Mouse (Mus musculus): Measurements from ENCODE around the gene Trpm4. TPM values are rescaled to one million over a fixed set of nuclear protein-coding genes. Genes with fewer than 3 reads are reported as not detected.

The Trpm4 gene
- polyA plus RNA-seq, 1 experiment from 2014 or later = 20.4 TPM

- Histone ChIP-seq H3K27me3 (replicated peaks) (no peaks in the 10 kb centered on the region), H3K9ac (no peak overlapping the region), H3K4me2 (replicated peaks) (peak overlapping the region; percentile 30), H3K4me1 (replicated peaks) (peaks cover 6% of the 10 kb centered on the region), H3K27ac (no peak overlapping the region), H3K9me3 (no peaks in the 10 kb centered on the region), H3K4me3 (replicated peaks) (no peak overlapping the region), H3K36me3 (peaks cover 9% of the 10 kb centered on the region; the same call in 1 of the 2 replicates)
- ATAC-seq = peak; percentile 81
- 10% methylated on average over 17 of the region's 17 CpGs for WGBS
Observed at GRCm38 (mm10) chr7:45305275-45305674, 28.3 kb downstream of the Trpm4 start.

DNA sequence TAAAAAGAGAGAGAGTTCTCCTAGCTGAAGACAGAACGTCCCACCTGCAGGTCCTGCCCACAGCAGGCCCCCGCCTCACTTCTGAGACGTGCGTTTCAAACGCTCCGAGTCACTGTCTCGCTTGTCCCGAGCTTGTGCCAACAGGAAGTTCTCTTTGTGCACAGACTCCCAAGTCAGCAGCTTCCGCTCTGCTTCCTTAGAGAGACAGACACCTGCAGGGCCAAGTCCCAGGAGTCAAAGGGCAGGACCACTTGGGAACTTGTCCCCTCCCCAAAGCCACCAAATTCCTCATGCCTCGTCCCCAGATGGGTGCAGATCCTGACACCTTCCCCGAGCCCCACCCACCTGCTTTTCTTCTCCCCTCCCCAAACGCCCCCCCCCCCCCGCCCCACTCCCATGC lies 28.7 kb downstream of the Trpm4 start:
- Histone ChIP-seq H3K9ac (no peak overlapping the region), H3K4me1 (replicated peaks) (peaks cover 10% of the 10 kb centered on the region), H3K27ac (no peak overlapping the region), H3K9me3 (no peaks in the 10 kb centered on the region), H3K4me2 (replicated peaks) (peak overlapping the region; percentile 30), H3K4me3 (replicated peaks) (no peak overlapping the region; the same call in 1 of the 2 replicates), H3K36me3 (0 out of 2 replicates have a peak, but pooled peaks cover 7% of the 10 kb centered on the region), H3K27me3 (replicated peaks) (no peaks in the 10 kb centered on the region)
- WGBS = 27% methylated on average over 11 of the region's 13 CpGs
- peak; percentile 41 for ATAC-seq

DNA sequence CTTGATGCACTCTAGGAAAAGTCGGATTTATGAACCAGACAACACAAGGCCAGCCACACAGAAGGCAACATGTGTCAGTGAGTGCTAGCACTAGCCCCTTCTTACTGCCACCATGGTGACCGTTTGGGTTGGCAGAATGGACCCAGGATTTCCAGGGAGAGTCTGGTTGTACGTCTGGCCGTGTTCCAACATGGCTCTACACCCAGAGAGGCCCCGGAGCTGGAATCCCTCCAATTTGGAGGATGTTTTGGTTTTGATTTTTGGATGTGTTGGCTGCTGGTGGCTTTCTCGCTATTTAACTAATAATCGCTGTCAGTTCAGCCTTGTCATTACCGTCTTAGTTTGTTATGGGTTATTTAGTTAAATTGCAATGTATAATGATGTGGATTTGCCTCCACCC lies 31.0 kb downstream of the Trpm4 start:
- 67% methylated on average over 8 of the region's 8 CpGs for WGBS
- no peak overlapping the region for H3K9ac ChIP-seq
- no peak overlapping the region for H3K27ac ChIP-seq
- no peaks in the 10 kb centered on the region for H3K9me3 ChIP-seq
- no peaks in the 10 kb centered on the region for H3K27me3 ChIP-seq (replicated peaks)
- peaks cover 9% of the 10 kb centered on the region for H3K4me1 ChIP-seq (replicated peaks)
- ATAC-seq = no peak
- H3K36me3 ChIP-seq = 0 out of 2 replicates have a peak, but pooled peaks cover 7% of the 10 kb centered on the region
- no peak overlapping the region for H3K4me2 ChIP-seq (replicated peaks)
- H3K4me3 ChIP-seq (replicated peaks) = no peak overlapping the region

DNA sequence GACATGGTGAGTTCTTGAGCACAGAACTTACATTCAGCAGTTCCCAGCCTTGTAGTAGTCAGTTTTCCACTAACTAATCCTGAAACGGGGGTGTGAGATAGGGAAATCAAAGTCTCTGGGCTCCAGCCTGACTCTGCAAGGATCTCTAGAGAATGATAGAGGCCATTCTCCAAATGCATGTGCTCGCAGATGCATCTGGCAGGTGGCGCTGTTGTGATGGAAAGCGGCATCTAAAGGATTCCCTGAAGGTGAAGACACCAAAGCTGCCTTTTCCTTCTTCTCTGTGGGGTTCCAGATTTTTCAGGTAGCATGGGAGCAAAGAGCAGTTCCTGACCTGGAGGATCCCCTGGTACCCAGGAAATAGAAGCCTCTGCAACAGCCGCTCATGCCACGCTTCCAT lies 33.3 kb downstream of the Trpm4 start:
- H3K4me1 ChIP-seq (replicated peaks) = peaks cover 9% of the 10 kb centered on the region
- WGBS = 13% methylated on average over 6 of the region's 6 CpGs
- no peaks in the 10 kb centered on the region for H3K27me3 ChIP-seq (replicated peaks)
- ATAC-seq = no peak; the same call in none of the 2 replicates
- no peak overlapping the region for H3K4me2 ChIP-seq (replicated peaks)
- no peak overlapping the region for H3K4me3 ChIP-seq (replicated peaks)
- H3K27ac ChIP-seq = no peak overlapping the region
- H3K9me3 ChIP-seq = no peaks in the 10 kb centered on the region
- 0 out of 2 replicates have a peak, but pooled peaks cover 7% of the 10 kb centered on the region for H3K36me3 ChIP-seq
- no peak overlapping the region for H3K9ac ChIP-seq

GRCm38 (mm10) chr7:45299752-45300151 lies 33.8 kb downstream of the Trpm4 start:
- WGBS = 14% methylated on average over 5 of the region's 5 CpGs
- peaks cover 7% of the 10 kb centered on the region for H3K4me1 ChIP-seq (replicated peaks)
- peak; percentile 79 for ATAC-seq
- no peaks in the 10 kb centered on the region for H3K9me3 ChIP-seq
- H3K27ac ChIP-seq = no peak overlapping the region
- no peak overlapping the region for H3K9ac ChIP-seq
- H3K36me3 ChIP-seq = 0 out of 2 replicates have a peak, but pooled peaks cover 7% of the 10 kb centered on the region
- no peaks in the 10 kb centered on the region for H3K27me3 ChIP-seq (replicated peaks)
- no peak overlapping the region for H3K4me3 ChIP-seq (replicated peaks)
- no peak overlapping the region for H3K4me2 ChIP-seq (replicated peaks)

DNA sequence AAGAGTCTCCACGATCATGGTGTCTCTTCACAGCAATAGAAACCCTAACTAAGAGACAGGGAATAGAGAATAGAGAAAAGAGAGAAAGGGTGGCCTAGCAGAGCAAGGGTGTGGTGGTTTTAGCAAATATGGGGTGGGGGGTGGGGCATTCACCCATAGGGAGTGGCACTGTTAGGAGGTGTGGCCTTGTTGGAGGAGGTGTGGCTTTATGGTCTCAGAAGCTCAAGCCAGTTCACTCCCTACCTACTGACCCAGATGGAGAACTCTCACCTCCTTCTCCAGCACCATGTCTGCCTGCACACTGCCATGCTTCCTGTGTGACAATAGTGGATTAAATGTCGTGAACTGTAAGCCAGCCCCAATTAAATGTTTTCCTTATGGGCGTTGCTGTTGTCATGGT lies 36.0 kb downstream of the Trpm4 start:
- Histone ChIP-seq H3K4me1 (replicated peaks) (peaks cover 5% of the 10 kb centered on the region), H3K4me3 (replicated peaks) (no peak overlapping the region), H3K36me3 (no peaks in the 10 kb centered on the region), H3K4me2 (replicated peaks) (no peak overlapping the region), H3K27ac (no peak overlapping the region), H3K9me3 (no peaks in the 10 kb centered on the region), H3K9ac (no peak overlapping the region), H3K27me3 (replicated peaks) (0 out of 2 replicates have a peak, but pooled peaks cover 2% of the 10 kb centered on the region)
- WGBS = 62% methylated on average over 3 of the region's 3 CpGs
- no peak for ATAC-seq

DNA sequence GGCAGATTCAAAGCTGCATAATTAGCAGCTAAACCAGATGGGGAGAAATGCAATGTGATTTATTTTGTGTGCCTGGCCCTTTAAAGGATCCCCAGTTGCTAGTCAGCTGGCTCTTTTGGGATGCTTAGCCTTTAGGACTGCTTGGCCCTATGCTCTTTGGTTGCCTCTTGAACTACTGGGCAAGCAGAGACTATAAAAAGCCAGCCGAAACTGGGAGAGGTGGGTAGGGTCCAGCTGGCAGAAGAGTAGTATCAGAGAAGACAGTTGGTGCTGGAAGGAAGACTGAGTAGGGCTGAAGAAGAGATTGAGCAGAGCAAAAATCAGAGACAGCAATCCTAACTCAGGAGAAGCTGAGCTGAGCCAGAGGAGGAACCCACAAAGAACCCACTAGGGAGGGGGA lies 37.0 kb downstream of the Trpm4 start:
- WGBS = 79% methylated on average over 1 of the region's 1 CpGs
- peaks cover 5% of the 10 kb centered on the region for H3K4me1 ChIP-seq (replicated peaks)

GRCm38 (mm10) chr7:45286486-45286885 lies 47.1 kb downstream of the Trpm4 start:
- H3K4me1 ChIP-seq (replicated peaks) = no peaks in the 10 kb centered on the region
- H3K36me3 ChIP-seq = no peaks in the 10 kb centered on the region
- ATAC-seq = no peak
- H3K27me3 ChIP-seq (replicated peaks) = no peaks in the 10 kb centered on the region
- H3K4me3 ChIP-seq (replicated peaks) = no peak overlapping the region
- no peaks in the 10 kb centered on the region for H3K9me3 ChIP-seq
- 80% methylated on average over 13 of the region's 13 CpGs for WGBS
- no peak overlapping the region for H3K27ac ChIP-seq
- no peak overlapping the region for H3K9ac ChIP-seq
- no peak overlapping the region for H3K4me2 ChIP-seq (replicated peaks)

More for the DNA sequence above, 37.0 kb downstream of the Trpm4 start:
- ATAC-seq = no peak
- Histone ChIP-seq H3K27me3 (replicated peaks) (0 out of 2 replicates have a peak, but pooled peaks cover 2% of the 10 kb centered on the region), H3K36me3 (no peaks in the 10 kb centered on the region), H3K9ac (no peak overlapping the region), H3K4me2 (replicated peaks) (no peak overlapping the region), H3K9me3 (no peaks in the 10 kb centered on the region), H3K27ac (no peak overlapping the region), H3K4me3 (replicated peaks) (no peak overlapping the region)

DNA sequence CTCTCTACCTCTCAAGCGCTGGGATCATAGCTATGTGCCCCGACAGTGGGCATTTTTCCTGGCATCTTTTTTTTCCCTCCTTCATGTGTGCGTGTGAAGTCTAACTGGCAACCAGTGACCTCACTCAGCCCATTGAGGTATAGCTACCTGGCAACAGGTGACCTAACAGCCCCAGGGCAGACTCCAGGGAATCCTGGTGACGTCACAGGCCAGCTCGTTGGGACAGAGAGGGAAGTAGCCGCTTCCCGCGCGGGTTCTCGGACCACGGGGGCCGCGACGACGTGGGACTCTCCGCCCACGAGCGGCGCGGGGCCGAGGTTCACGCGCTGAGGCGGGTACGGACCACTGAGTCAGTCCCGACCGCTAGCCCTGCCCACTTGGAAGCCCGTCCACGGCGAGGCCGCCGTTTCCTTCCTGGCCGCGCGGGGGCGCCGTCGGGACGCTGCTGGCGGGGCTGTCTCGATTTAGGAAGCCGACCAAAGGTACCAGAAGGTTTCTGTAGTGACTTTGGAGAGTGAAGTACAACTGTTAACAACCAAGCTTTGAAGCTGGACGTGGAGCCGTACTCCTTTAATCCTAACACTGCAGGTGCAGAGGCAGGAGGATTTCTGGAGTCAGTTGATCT lies 56.3 kb downstream of the Trpm4 start, which contains the start of gene Slc6a21:
Gene Slc6a21, plus strand, starts transcription at position 378 of the 625 bp plus-strand sequence.
- no peaks in the 10 kb centered on the region for H3K9me3 ChIP-seq
- WGBS = 6% methylated on average over 44 of the region's 44 CpGs
- peak within 1 kb of the TSS; percentile 37; the same call in 1 of the 2 replicates for H3K9ac ChIP-seq
- H3K4me2 ChIP-seq (replicated peaks) = peak within 1 kb of the TSS; percentile 87
- H3K4me3 ChIP-seq (replicated peaks) = peak within 1 kb of the TSS; percentile 49
- no peak within 1 kb of the TSS for H3K27ac ChIP-seq
- H3K4me1 ChIP-seq (replicated peaks) = no peaks in the 10 kb centered on the region; the same call in 1 of the 2 replicates
- H3K27me3 ChIP-seq (replicated peaks) = no peaks in the 10 kb centered on the region; the same call in 1 of the 2 replicates
- ATAC-seq = peak; percentile 69
- no peaks in the 10 kb centered on the region for H3K36me3 ChIP-seq

DNA sequence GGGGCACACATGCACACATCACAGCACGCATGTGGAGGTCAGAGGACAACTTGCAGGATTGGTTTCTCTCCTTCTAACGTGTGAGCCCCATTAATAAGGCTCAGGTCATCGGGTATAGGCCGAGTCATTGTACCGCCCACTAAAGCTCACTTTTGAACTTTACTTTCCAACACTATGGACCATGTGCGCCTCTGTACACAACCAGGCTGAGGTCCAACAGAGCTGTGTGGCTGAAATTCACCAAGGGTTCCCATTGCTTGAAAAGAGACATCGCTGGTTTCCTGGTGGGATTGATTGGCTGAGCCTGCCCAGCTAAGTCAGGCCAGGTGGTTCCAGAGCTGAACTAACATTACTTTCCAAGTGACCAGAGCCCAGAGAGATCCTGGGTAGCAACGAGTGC lies 59.9 kb downstream of the Trpm4 start:
- WGBS = 85% methylated on average over 8 of the region's 8 CpGs
- Histone ChIP-seq H3K9me3 (no peaks in the 10 kb centered on the region), H3K27me3 (replicated peaks) (no peaks in the 10 kb centered on the region; the same call in 1 of the 2 replicates), H3K27ac (no peak overlapping the region), H3K4me1 (replicated peaks) (no peaks in the 10 kb centered on the region; the same call in 1 of the 2 replicates), H3K4me3 (replicated peaks) (no peak overlapping the region), H3K36me3 (no peaks in the 10 kb centered on the region), H3K9ac (no peak overlapping the region), H3K4me2 (replicated peaks) (no peak overlapping the region)
- ATAC-seq = no peak

GRCm38 (mm10) chr7:45272786-45273412 lies 60.7 kb downstream of the Trpm4 start:
- Histone ChIP-seq H3K4me3 (replicated peaks) (no peak overlapping the region), H3K9me3 (no peaks in the 10 kb centered on the region), H3K9ac (no peak overlapping the region), H3K4me2 (replicated peaks) (no peak overlapping the region), H3K36me3 (no peaks in the 10 kb centered on the region), H3K27ac (no peak overlapping the region), H3K27me3 (replicated peaks) (no peaks in the 10 kb centered on the region; the same call in 1 of the 2 replicates), H3K4me1 (replicated peaks) (no peaks in the 10 kb centered on the region; the same call in 1 of the 2 replicates)
- WGBS = 41% methylated on average over 10 of the region's 10 CpGs
- peak; percentile 24; the same call in 1 of the 2 replicates for ATAC-seq

GRCm38 (mm10) chr7:45265518-45265917 lies 68.1 kb downstream of the Trpm4 start:
- Histone ChIP-seq H3K27me3 (replicated peaks) (no peaks in the 10 kb centered on the region; the same call in 1 of the 2 replicates), H3K4me3 (replicated peaks) (no peak overlapping the region), H3K27ac (no peak overlapping the region), H3K4me2 (replicated peaks) (no peak overlapping the region), H3K4me1 (replicated peaks) (no peaks in the 10 kb centered on the region), H3K36me3 (no peaks in the 10 kb centered on the region), H3K9me3 (no peaks in the 10 kb centered on the region), H3K9ac (no peak overlapping the region)
- no peak for ATAC-seq
- 86% methylated on average over 1 of the region's 1 CpGs for WGBS

All from intestine, embryonic 15.5 days (tissue).